Mouse (Mus musculus): ENCODE data around the gene Ehmt1. TPM values are rescaled to one million over a fixed set of nuclear protein-coding genes. Genes with fewer than 3 reads are reported as not detected.

The Ehmt1 gene
- polyA plus RNA-seq, 1 experiment from 2014 or later, result 71.2 TPM

DNA sequence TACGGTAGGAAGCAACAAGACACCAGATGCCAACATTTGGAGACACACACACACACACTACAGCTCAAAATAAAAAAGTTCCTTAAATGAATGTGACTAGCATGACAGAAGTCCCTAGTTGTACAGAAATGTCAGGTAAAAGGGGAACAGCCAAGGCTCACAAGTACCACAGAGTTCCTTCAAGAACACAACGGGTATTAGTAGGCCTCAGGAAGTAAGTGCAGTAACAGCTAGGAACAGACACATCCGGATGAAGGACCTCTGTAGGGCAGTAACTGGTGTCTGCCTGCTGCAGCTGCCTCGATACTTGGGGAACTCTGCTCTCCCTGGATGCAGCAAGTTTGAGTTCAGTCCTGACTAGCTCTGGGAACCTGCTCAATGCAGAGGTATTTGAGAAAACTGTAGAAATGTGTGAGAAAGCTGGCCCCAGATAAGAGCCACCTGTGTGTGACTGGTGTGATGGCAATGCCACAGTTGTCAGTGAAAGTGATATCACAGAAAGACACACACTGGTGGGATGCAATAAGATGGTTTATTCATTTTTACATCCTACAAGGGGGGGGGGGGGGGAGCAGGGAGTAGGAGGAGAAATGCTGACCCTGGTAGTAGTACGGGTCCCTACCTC is 122.5 kb downstream of the Ehmt1 start:
- 92% methylated on average over 5 of the region's 5 CpGs for WGBS
- Histone ChIP-seq H3K27me3 (replicated peaks; ENCODE audit: control insufficient read depth, insufficient read depth, low read length) (no peaks in the 10 kb centered on the region), H3K27ac (ENCODE audit: low read depth, low read length) (no peak overlapping the region), H3K4me1 (ENCODE audit: control insufficient read depth, insufficient read depth, low read depth, low read length) (no peaks in the 10 kb centered on the region), H3K36me3 (ENCODE audit: control insufficient read depth, insufficient read depth, low read length) (peaks cover 22% of the 10 kb centered on the region), H3K4me3 (ENCODE audit: low read length) (no peak overlapping the region), H3K9me3 (ENCODE audit: control insufficient read depth, low read length) (no peaks in the 10 kb centered on the region), H3K4me2 (ENCODE audit: low read length) (no peak overlapping the region), H3K9ac (ENCODE audit: low read depth, low read length) (no peak overlapping the region)
- no peak for ATAC-seq

DNA sequence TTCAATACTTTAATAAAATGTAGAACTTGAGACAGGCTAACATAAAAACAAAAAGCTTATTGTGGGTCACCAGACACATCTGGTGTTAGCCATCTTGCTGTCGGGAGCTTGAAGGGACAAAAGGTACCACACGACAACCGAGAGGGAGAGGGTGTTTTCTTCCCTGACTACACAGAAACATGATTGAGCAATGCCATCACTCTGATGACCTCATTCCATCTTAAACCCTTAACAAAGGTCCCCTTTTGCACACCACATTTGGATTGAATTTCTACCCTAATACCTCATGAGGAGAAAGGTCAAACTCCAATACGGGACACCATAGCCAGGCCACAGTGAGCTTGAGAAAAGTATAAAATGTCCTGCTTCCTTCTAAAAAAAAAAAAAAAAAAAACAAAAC is 132.2 kb downstream of the Ehmt1 start:
- Histone ChIP-seq H3K27me3 (replicated peaks; ENCODE audit: control insufficient read depth, insufficient read depth, low read length) (no peaks in the 10 kb centered on the region), H3K4me1 (ENCODE audit: control insufficient read depth, insufficient read depth, low read depth, low read length) (no peaks in the 10 kb centered on the region), H3K4me2 (ENCODE audit: low read length) (no peak overlapping the region), H3K4me3 (ENCODE audit: low read length) (no peak overlapping the region), H3K9ac (ENCODE audit: low read depth, low read length) (no peak overlapping the region), H3K27ac (ENCODE audit: low read depth, low read length) (no peak overlapping the region), H3K9me3 (ENCODE audit: control insufficient read depth, low read length) (no peaks in the 10 kb centered on the region), H3K36me3 (ENCODE audit: control insufficient read depth, insufficient read depth, low read length) (peaks cover 10% of the 10 kb centered on the region)
- WGBS, result 70% methylated on average over 4 of the region's 4 CpGs
- ATAC-seq, result no peak

DNA sequence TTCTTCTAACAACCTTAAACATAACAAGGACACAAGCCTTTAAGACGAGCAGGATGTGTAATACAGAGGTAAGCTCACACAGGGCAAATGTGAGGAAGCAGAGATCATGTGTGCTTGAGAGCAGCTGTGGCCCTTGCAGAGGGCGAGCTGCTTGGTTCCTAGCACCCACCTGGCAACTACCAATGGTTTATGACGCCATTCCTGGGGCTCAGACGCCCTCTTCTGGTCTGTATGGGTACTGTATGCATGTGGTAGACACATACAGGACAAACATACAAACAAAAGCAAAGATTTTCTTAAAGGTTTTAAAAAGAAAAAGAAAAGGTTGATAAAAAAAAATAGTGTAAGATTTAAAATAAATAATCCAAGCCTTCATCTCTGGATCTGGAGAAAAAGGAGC is 138.2 kb downstream of the Ehmt1 start:
- H3K4me1 ChIP-seq (ENCODE audit: control insufficient read depth, insufficient read depth, low read depth, low read length), result no peaks in the 10 kb centered on the region
- H3K4me3 ChIP-seq (ENCODE audit: low read length), result no peak overlapping the region
- H3K36me3 ChIP-seq (ENCODE audit: control insufficient read depth, insufficient read depth, low read length), result no peaks in the 10 kb centered on the region
- H3K27me3 ChIP-seq (replicated peaks; ENCODE audit: control insufficient read depth, insufficient read depth, low read length), result no peaks in the 10 kb centered on the region
- no peak overlapping the region for H3K9ac ChIP-seq (ENCODE audit: low read depth, low read length)
- 0 out of 2 replicates have a peak, but pooled peaks cover 2% of the 10 kb centered on the region for H3K9me3 ChIP-seq (ENCODE audit: control insufficient read depth, low read length)
- H3K4me2 ChIP-seq (ENCODE audit: low read length), result no peak overlapping the region
- no peak overlapping the region for H3K27ac ChIP-seq (ENCODE audit: low read depth, low read length)
- no peak for ATAC-seq
- 58% methylated on average over 4 of the region's 4 CpGs for WGBS

DNA sequence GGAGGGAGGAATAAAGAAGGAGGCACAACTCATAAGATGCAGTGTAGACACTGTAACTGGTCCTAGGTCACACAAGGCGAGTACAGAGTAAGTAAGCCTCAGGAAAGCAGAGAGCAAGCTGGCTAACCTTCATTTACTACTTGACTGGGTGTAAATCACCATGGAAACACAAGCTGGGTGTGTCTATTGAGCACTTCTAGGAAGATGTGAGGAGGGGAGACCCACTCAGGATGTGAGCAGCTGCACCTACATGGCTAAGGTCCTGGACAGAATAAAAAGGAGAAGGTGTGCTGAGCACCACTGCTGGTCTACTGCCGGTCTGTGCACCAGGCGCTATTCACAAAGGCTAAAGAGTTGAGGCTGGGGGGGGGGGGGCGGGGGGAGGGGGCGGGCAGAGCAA is 142.6 kb downstream of the Ehmt1 start:
- Histone ChIP-seq H3K4me3 (ENCODE audit: low read length) (no peak overlapping the region), H3K27ac (ENCODE audit: low read depth, low read length) (no peak overlapping the region), H3K9ac (ENCODE audit: low read depth, low read length) (no peak overlapping the region), H3K9me3 (ENCODE audit: control insufficient read depth, low read length) (0 out of 2 replicates have a peak, but pooled peaks cover 2% of the 10 kb centered on the region), H3K36me3 (ENCODE audit: control insufficient read depth, insufficient read depth, low read length) (no peaks in the 10 kb centered on the region), H3K27me3 (replicated peaks; ENCODE audit: control insufficient read depth, insufficient read depth, low read length) (no peaks in the 10 kb centered on the region), H3K4me2 (ENCODE audit: low read length) (no peak overlapping the region), H3K4me1 (ENCODE audit: control insufficient read depth, insufficient read depth, low read depth, low read length) (no peaks in the 10 kb centered on the region)
- 0 out of 2 replicates have a peak, but pooled peaks have one; percentile 40 for ATAC-seq
- WGBS, result 5% methylated on average over 3 of the region's 5 CpGs

DNA sequence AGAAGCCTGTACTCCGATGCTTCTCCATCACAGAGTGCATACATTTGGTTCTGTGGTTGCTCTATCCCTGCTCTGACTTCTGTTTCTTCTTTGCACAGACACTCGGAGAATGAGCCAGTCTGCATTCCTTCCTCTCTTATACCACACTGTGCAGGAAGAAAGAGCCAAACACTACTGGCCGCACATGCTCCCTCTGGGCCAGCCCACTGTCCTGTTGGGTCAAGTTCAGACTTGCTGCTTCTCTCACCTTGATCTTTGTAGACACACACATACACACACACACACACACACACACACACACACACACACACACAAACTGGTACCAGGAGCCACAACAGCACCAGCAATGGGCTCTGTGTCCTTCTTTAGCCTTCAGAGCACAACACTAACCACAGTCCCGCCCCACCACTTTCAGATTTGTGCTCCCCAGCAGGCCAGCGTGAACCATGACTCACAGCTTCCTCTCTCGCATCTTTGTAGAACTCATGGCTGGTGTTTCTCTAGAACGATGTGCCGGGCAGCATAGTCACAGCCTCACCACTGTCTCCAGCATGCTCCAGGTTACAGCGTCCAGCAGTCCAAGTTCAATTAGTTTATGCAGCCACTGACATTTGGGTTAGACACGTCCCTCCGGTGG is 143.3 kb downstream of the Ehmt1 start:
- H3K9me3 ChIP-seq (ENCODE audit: control insufficient read depth, low read length), result no peaks in the 10 kb centered on the region
- no peak overlapping the region for H3K27ac ChIP-seq (ENCODE audit: low read depth, low read length)
- H3K36me3 ChIP-seq (ENCODE audit: control insufficient read depth, insufficient read depth, low read length), result no peaks in the 10 kb centered on the region
- 78% methylated on average over 11 of the region's 11 CpGs for WGBS
- H3K4me3 ChIP-seq (ENCODE audit: low read length), result no peak overlapping the region
- no peaks in the 10 kb centered on the region for H3K27me3 ChIP-seq (replicated peaks; ENCODE audit: control insufficient read depth, insufficient read depth, low read length)
- no peak overlapping the region for H3K4me2 ChIP-seq (ENCODE audit: low read length)
- H3K9ac ChIP-seq (ENCODE audit: low read depth, low read length), result no peak overlapping the region
- H3K4me1 ChIP-seq (ENCODE audit: control insufficient read depth, insufficient read depth, low read depth, low read length), result no peaks in the 10 kb centered on the region
- no peak for ATAC-seq

DNA sequence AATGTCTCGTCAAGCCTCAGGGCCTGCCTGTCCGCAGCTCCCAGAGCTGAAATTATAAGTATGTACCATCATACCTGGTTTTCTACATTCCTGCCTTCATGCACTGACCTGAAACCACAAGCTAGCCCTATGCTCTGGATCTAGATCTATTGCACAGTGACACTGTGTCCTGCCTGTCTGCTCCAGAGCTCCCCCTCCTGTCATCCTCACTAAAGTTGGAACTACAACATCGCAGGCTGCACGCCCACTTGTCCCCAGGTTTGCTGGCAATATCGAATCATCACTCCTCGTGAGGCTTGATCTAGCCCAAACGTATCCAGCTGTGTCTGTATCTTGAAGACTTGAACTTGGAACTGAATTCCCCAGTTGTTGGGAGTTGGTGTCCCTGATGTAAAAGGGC is 144.6 kb downstream of the Ehmt1 start:
- WGBS, result 64% methylated on average over 7 of the region's 7 CpGs

DNA sequence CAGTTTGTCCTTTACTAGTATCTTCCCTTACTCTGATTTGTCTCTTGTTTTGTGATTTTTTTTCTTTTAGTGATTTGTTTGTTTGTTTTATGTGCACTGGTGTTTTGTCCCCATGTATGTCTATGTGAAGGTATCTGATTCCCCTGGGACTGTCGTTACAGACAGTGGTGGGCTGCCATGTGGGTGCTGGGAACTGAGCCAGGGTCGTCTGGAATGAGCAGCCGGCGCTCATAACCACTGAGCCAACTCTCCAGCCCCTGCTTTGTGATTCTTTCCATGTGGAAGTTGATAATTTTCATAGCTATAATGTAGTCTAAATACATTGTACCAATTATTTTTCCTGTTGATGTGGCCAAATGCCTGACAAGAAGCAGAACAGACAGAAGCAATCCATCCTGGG is 148.6 kb downstream of the Ehmt1 start:
- Histone ChIP-seq H3K4me1 (ENCODE audit: control insufficient read depth, insufficient read depth, low read depth, low read length) (no peaks in the 10 kb centered on the region), H3K27me3 (replicated peaks; ENCODE audit: control insufficient read depth, insufficient read depth, low read length) (no peaks in the 10 kb centered on the region), H3K9ac (ENCODE audit: low read depth, low read length) (no peak overlapping the region), H3K36me3 (ENCODE audit: control insufficient read depth, insufficient read depth, low read length) (no peaks in the 10 kb centered on the region), H3K9me3 (ENCODE audit: control insufficient read depth, low read length) (no peaks in the 10 kb centered on the region), H3K4me3 (ENCODE audit: low read length) (no peak overlapping the region), H3K27ac (ENCODE audit: low read depth, low read length) (no peak overlapping the region), H3K4me2 (ENCODE audit: low read length) (no peak overlapping the region)
- 71% methylated on average over 4 of the region's 4 CpGs for WGBS
- no peak for ATAC-seq

More for the DNA sequence above, 144.6 kb downstream of the Ehmt1 start:
- no peaks in the 10 kb centered on the region for H3K36me3 ChIP-seq (ENCODE audit: control insufficient read depth, insufficient read depth, low read length)
- H3K4me1 ChIP-seq (ENCODE audit: control insufficient read depth, insufficient read depth, low read depth, low read length), result no peaks in the 10 kb centered on the region
- no peaks in the 10 kb centered on the region for H3K27me3 ChIP-seq (replicated peaks; ENCODE audit: control insufficient read depth, insufficient read depth, low read length)
- no peak overlapping the region for H3K27ac ChIP-seq (ENCODE audit: low read depth, low read length)
- ATAC-seq, result no peak
- no peak overlapping the region for H3K4me3 ChIP-seq (ENCODE audit: low read length)
- H3K4me2 ChIP-seq (ENCODE audit: low read length), result no peak overlapping the region
- H3K9ac ChIP-seq (ENCODE audit: low read depth, low read length), result no peak overlapping the region
- no peaks in the 10 kb centered on the region for H3K9me3 ChIP-seq (ENCODE audit: control insufficient read depth, low read length)

DNA sequence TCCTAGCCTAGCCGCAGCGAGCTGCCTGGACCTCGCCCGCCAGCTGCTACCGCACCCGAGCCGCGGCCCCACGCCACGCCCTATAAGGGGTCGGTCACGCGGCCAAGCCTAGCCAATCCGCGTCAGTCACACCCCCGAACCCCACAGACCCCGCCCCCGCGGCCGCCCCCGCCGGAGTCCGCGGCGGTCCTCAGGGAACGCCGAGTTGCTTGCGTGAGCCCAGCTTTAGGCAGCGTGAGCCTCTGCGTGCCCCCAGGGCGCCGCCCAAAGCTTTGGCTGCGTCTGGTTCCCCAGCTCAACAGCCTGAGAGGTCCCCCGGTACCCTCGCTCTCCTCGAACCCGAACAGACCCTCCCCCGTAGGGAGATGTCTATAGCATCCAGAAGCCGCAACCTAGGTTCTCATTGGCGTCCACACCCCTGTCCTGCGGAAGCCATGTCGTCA is 156.3 kb downstream of the Ehmt1 start, which contains the start of gene Cacna1b:
Gene Cacna1b, minus strand, starts transcription at position 38 of the 443 bp plus-strand sequence.
- H3K4me1 ChIP-seq (ENCODE audit: control insufficient read depth, insufficient read depth, low read depth, low read length), result peaks cover 19% of the 10 kb centered on the region
- ATAC-seq, result peak; percentile 89
- peak within 1 kb of the TSS; percentile 91 for H3K4me3 ChIP-seq (ENCODE audit: low read length)
- WGBS, result 1% methylated on average over 33 of the region's 42 CpGs
- peak within 1 kb of the TSS; percentile 88 for H3K4me2 ChIP-seq (ENCODE audit: low read length)
- H3K9ac ChIP-seq (ENCODE audit: low read depth, low read length), result peak within 1 kb of the TSS; percentile 85
- no peaks in the 10 kb centered on the region for H3K9me3 ChIP-seq (ENCODE audit: control insufficient read depth, low read length)
- H3K27me3 ChIP-seq (replicated peaks; ENCODE audit: control insufficient read depth, insufficient read depth, low read length), result no peaks in the 10 kb centered on the region; the same call in 1 of the 2 replicates
- no peaks in the 10 kb centered on the region for H3K36me3 ChIP-seq (ENCODE audit: control insufficient read depth, insufficient read depth, low read length)
- H3K27ac ChIP-seq (ENCODE audit: low read depth, low read length), result peak within 1 kb of the TSS; percentile 89

DNA sequence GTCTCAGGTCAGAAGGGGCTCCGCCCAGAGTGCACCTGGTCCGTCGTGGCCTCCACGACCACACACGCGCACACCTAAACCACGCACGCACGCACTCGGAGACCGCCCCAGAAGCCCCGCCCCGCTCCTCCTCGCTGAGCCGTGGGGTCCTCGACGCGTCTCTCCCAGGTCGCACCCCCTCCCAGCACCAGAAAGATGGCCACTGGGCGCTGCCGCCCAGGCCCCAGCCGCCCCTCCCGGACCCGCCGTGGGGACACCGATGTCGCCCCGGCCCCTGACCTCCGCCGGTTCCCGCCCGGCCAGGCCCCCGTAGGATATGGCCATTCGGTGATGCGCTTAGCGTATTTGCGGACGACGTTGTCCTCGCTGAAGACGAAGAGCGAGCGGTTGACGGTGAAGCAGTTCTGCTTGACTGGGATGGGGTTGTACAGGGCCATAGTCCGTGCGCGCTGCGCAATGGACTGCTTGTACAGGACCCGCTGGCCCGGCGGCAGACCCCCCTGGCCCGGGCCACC is 156.9 kb downstream of the Ehmt1 start:
- under 1% methylated on average over 46 of the region's 52 CpGs for WGBS
- Histone ChIP-seq H3K27ac (ENCODE audit: low read depth, low read length) (peak overlapping the region; percentile 89), H3K4me1 (ENCODE audit: control insufficient read depth, insufficient read depth, low read depth, low read length) (peaks cover 19% of the 10 kb centered on the region)

More for the DNA sequence above, 156.9 kb downstream of the Ehmt1 start:
- no peaks in the 10 kb centered on the region for H3K9me3 ChIP-seq (ENCODE audit: control insufficient read depth, low read length)
- peak overlapping the region; percentile 91 for H3K4me3 ChIP-seq (ENCODE audit: low read length)
- peak overlapping the region; percentile 85 for H3K9ac ChIP-seq (ENCODE audit: low read depth, low read length)
- no peaks in the 10 kb centered on the region for H3K36me3 ChIP-seq (ENCODE audit: control insufficient read depth, insufficient read depth, low read length)
- peak; percentile 74 for ATAC-seq
- H3K27me3 ChIP-seq (replicated peaks; ENCODE audit: control insufficient read depth, insufficient read depth, low read length), result no peaks in the 10 kb centered on the region; the same call in 1 of the 2 replicates
- peak overlapping the region; percentile 88 for H3K4me2 ChIP-seq (ENCODE audit: low read length)
